Comparison of ENCODE assay signal across 15 mouse cellular contexts in the genomic region with DNA sequence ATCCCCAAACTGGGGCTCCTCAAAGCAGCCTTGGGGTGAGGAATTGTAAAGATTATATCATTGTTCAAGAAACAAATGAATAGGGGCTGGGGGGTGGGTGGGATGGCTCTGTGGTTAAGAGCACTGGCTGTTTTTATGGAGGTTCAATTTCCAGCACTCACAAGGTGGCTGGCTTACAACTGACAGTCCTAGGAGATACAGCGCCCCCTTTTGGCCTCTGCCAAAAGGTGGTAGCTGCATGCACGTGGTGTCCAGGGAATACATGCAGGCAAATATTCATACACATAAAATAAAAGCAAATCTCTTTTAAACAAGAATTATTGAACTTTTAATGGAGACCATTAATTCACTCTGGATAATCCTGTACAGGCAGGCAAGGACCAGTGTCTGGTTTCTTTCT. TPM values are rescaled to one million over a fixed set of nuclear protein-coding genes. Genes with fewer than 3 reads are reported as not detected.
A peak's percentile ranks its signal among the peaks of the same experiment; 100 is the strongest.
DNase-seq lines count a peak whose midpoint lies in the region; ATAC-seq and TF ChIP-seq lines count a peak whose summit lies in the region.
"Had no signal": no experiment of that assay in that cellular context is flagged by ENCODE, and none has a peak within 500 bp of the region (broad histone marks: within the 10 kb centered on the region; RNA-seq: fewer than 3 reads in every experiment).

No protein-coding gene starts in this region.

- no peak for TF ChIP-seq POLR2A in testis, adult 2 months (IDR thresholded peaks at IDR 0.05; ENCODE audit: control insufficient read depth, low read depth, low read length)

- no peak overlapping the region for H3K27ac ChIP-seq in intestine, postnatal 0 days (ENCODE audit: low read depth, low read length)
- no peak overlapping the region for H3K27ac ChIP-seq in intestine, embryonic 15.5 days
- H3K27ac ChIP-seq in testis, adult 2 months (ENCODE audit: control insufficient read depth, insufficient read depth, low read depth, low read length): no peak overlapping the region
- 0 out of 2 replicates have a peak overlapping the region, but pooled peaks have one; percentile 27 for H3K27ac ChIP-seq in forebrain, embryonic 16.5 days (ENCODE audit: low read length)
- no peak overlapping the region for H3K27ac ChIP-seq in stomach, postnatal 0 days (replicated peaks)
- H3K27ac ChIP-seq: embryonic facial prominence, embryonic 12.5 days; heart, embryonic 15.5 days; liver, embryonic 15.5 days had no signal

- no peak for DNase-seq in testis, postnatal 10 days (ENCODE audit: low spot score)
- peak; percentile 25 for DNase-seq in stomach, postnatal 0 days (ENCODE audit: low spot score)
- no peak for DNase-seq in spleen, adult 18-20 months
- no peak for DNase-seq in cerebellum, postnatal 36 days
- DNase-seq: cerebellum, adult 18-20 months; kidney, adult 9 months; layer of hippocampus, postnatal 36 days had no signal

- no peak overlapping the region for H3K4me3 ChIP-seq in intestine, postnatal 0 days (ENCODE audit: low read depth, low read length)
- no peak overlapping the region for H3K4me3 ChIP-seq in intestine, embryonic 15.5 days (replicated peaks)
- H3K4me3 ChIP-seq in testis, adult 2 months (ENCODE audit: control insufficient read depth, low read depth, low read length): no peak overlapping the region
- no peak overlapping the region for H3K4me3 ChIP-seq in forebrain, embryonic 16.5 days (replicated peaks; ENCODE audit: low read length)
- no peak overlapping the region for H3K4me3 ChIP-seq in stomach, postnatal 0 days (ENCODE audit: low read depth, low read length)
- H3K4me3 ChIP-seq: embryonic facial prominence, embryonic 12.5 days; heart, embryonic 15.5 days; liver, embryonic 15.5 days had no signal

- TF ChIP-seq EP300 in stomach, postnatal 0 days (optimal IDR thresholded peaks at IDR 0.05): no peak

- peak; percentile 59 for TF ChIP-seq CTCF in intestine, postnatal 0 days (IDR thresholded peaks at IDR 0.05; ENCODE audit: low read depth)
- TF ChIP-seq CTCF in testis, adult 2 months (IDR thresholded peaks at IDR 0.05; ENCODE audit: control insufficient read depth, insufficient read depth, insufficient replicate concordance, low read depth, low read length): peak; percentile 23; the same call in 1 of the 2 replicates
- peak; percentile 49 for TF ChIP-seq CTCF in stomach, postnatal 0 days (IDR thresholded peaks at IDR 0.05; ENCODE audit: low read depth)

- no peaks in the 10 kb centered on the region for H3K36me3 ChIP-seq in intestine, postnatal 0 days (ENCODE audit: control insufficient read depth, insufficient read depth)
- no peaks in the 10 kb centered on the region for H3K36me3 ChIP-seq in intestine, embryonic 15.5 days
- H3K36me3 ChIP-seq in testis, adult 2 months (ENCODE audit: control insufficient read depth, insufficient read depth, low read length): no peaks in the 10 kb centered on the region
- H3K36me3 ChIP-seq in forebrain, embryonic 16.5 days (ENCODE audit: control insufficient read depth, insufficient read depth): no peaks in the 10 kb centered on the region
- no peaks in the 10 kb centered on the region for H3K36me3 ChIP-seq in stomach, postnatal 0 days (ENCODE audit: control insufficient read depth, insufficient read depth, low read length)
- H3K36me3 ChIP-seq: embryonic facial prominence, embryonic 12.5 days; G1E; heart, embryonic 15.5 days; liver, embryonic 15.5 days had no signal

- 37% methylated on average over 2 of the region's 2 CpGs for WGBS in intestine, postnatal 0 days
- WGBS in intestine, embryonic 15.5 days: 35% methylated on average over 2 of the region's 2 CpGs
- WGBS in forebrain, embryonic 16.5 days: 43% methylated on average over 2 of the region's 2 CpGs
- whole genome bisulfite sequencing in stomach, postnatal 0 days: 30% methylated on average over 2 of the region's 2 CpGs

- H3K9ac ChIP-seq in intestine, postnatal 0 days (ENCODE audit: low read depth, low read length): no peak overlapping the region
- no peak overlapping the region for H3K9ac ChIP-seq in intestine, embryonic 15.5 days
- no peak overlapping the region for H3K9ac ChIP-seq in forebrain, embryonic 16.5 days (replicated peaks; ENCODE audit: low read depth, low read length)
- H3K9ac ChIP-seq in stomach, postnatal 0 days (ENCODE audit: low read length): no peak overlapping the region
- H3K9ac ChIP-seq: embryonic facial prominence, embryonic 12.5 days; heart, embryonic 15.5 days; liver, embryonic 15.5 days had no signal

- no peaks in the 10 kb centered on the region for H3K4me1 ChIP-seq in intestine, postnatal 0 days (replicated peaks; ENCODE audit: control insufficient read depth, insufficient read depth, low read length)
- H3K4me1 ChIP-seq in intestine, embryonic 15.5 days (replicated peaks): no peaks in the 10 kb centered on the region; the same call in 1 of the 2 replicates
- H3K4me1 ChIP-seq in testis, adult 2 months (ENCODE audit: control insufficient read depth, insufficient read depth, low read length): peaks cover 9% of the 10 kb centered on the region
- H3K4me1 ChIP-seq in forebrain, embryonic 16.5 days (replicated peaks; ENCODE audit: control insufficient read depth, insufficient read depth, low read length): peaks cover 17% of the 10 kb centered on the region
- peaks cover 3% of the 10 kb centered on the region; the same call in 1 of the 2 replicates for H3K4me1 ChIP-seq in stomach, postnatal 0 days (replicated peaks; ENCODE audit: control insufficient read depth, insufficient read depth)
- H3K4me1 ChIP-seq: liver, embryonic 15.5 days had no signal

- H3K9me3 ChIP-seq in intestine, postnatal 0 days (ENCODE audit: control insufficient read depth): no peaks in the 10 kb centered on the region
- no peaks in the 10 kb centered on the region for H3K9me3 ChIP-seq in intestine, embryonic 15.5 days
- no peaks in the 10 kb centered on the region for H3K9me3 ChIP-seq in forebrain, embryonic 16.5 days (ENCODE audit: control insufficient read depth, low read length)
- no peaks in the 10 kb centered on the region for H3K9me3 ChIP-seq in stomach, postnatal 0 days (ENCODE audit: control insufficient read depth, low read length)
- H3K9me3 ChIP-seq: embryonic facial prominence, embryonic 12.5 days; heart, embryonic 15.5 days; liver, embryonic 15.5 days had no signal

- H3K4me2 ChIP-seq in intestine, postnatal 0 days (replicated peaks; ENCODE audit: low read depth): no peak overlapping the region
- H3K4me2 ChIP-seq in intestine, embryonic 15.5 days (replicated peaks): no peak overlapping the region
- no peak overlapping the region for H3K4me2 ChIP-seq in forebrain, embryonic 16.5 days (ENCODE audit: low read length)
- no peak overlapping the region for H3K4me2 ChIP-seq in stomach, postnatal 0 days (replicated peaks; ENCODE audit: low read depth)
- H3K4me2 ChIP-seq: embryonic facial prominence, embryonic 12.5 days; heart, embryonic 15.5 days; liver, embryonic 15.5 days had no signal

- H3K27me3 ChIP-seq in intestine, postnatal 0 days (replicated peaks; ENCODE audit: control insufficient read depth, insufficient read depth, low read length): no peaks in the 10 kb centered on the region
- no peaks in the 10 kb centered on the region for H3K27me3 ChIP-seq in intestine, embryonic 15.5 days (replicated peaks)
- H3K27me3 ChIP-seq in testis, adult 2 months (ENCODE audit: control insufficient read depth, insufficient read depth, low read length): no peaks in the 10 kb centered on the region
- no peaks in the 10 kb centered on the region for H3K27me3 ChIP-seq in forebrain, embryonic 16.5 days (replicated peaks; ENCODE audit: control insufficient read depth, insufficient read depth, low read length)
- H3K27me3 ChIP-seq in stomach, postnatal 0 days (ENCODE audit: control insufficient read depth, insufficient read depth, low read length): no peaks in the 10 kb centered on the region
- H3K27me3 ChIP-seq: embryonic facial prominence, embryonic 12.5 days; heart, embryonic 15.5 days; liver, embryonic 15.5 days had no signal

- ATAC-seq in intestine, postnatal 0 days: no peak
- ATAC-seq in intestine, embryonic 15.5 days: no peak
- ATAC-seq in forebrain, embryonic 16.5 days: no peak
- no peak for ATAC-seq in stomach, postnatal 0 days (ENCODE audit: low FRiP score, low TSS enrichment)

RNA-seq across cellular contexts. Expression of a gene that starts 36.0 kb away (rescaled TPM):
- 17.5 and 20.2 TPM in 2 replicates for polyA plus RNA-seq in intestine, postnatal 0 days (2015; fragmentation: Nextera tagmentation; extraction: Ambion mirVana)
- 13.6 and 14.0 TPM in 2 replicates for polyA plus RNA-seq in intestine, embryonic 15.5 days (2015; fragmentation: Nextera tagmentation; extraction: Ambion mirVana)
- polyA plus RNA-seq in testis, adult 2 months (2012; rRNA removed): 8.9 and 9.6 TPM in 2 replicates
- 26.5 and 27.6 TPM in 2 replicates for polyA plus RNA-seq in forebrain, embryonic 16.5 days (2015; fragmentation: Nextera tagmentation; extraction: Ambion mirVana)
- 11.4 and 13.6 TPM in 2 replicates for polyA plus RNA-seq in stomach, postnatal 0 days (2015; fragmentation: Nextera tagmentation; extraction: Ambion mirVana)
- polyA plus RNA-seq: G1E had no signal
